Mouse (Mus musculus): ENCODE results near the gene Zp2.

- no peak for TF ChIP-seq CTCF (IDR thresholded peaks at IDR 0.05; ENCODE audit: low read depth, low read length)
- no peak for TF ChIP-seq POLR2A (IDR thresholded peaks at IDR 0.05; ENCODE audit: extremely low read depth, insufficient read depth, low read length)
These were observed 42.0 kb downstream of the Zp2 start for GRCm38 (mm10) chr7:120103019-120103567.

Data from liver, adult 2 months (tissue).